Mouse (Mus musculus) urinary bladder, postnatal 36 days (tissue): Measurements from ENCODE around the gene Aldh1a3.

Experiments
- DNase-seq, 2 experiments: peaks; one replicate each; pipeline ENCODE4 v3.0.0; 2022; ENCODE audit warnings: low spot score in 2 of 2, mixed read lengths in 1 of 2

Gene Aldh1a3

GRCm38 (mm10) chr7:66369934-66370445 is 57.3 kb downstream of the Aldh1a3 start:
- DNase-seq = no peak

DNA sequence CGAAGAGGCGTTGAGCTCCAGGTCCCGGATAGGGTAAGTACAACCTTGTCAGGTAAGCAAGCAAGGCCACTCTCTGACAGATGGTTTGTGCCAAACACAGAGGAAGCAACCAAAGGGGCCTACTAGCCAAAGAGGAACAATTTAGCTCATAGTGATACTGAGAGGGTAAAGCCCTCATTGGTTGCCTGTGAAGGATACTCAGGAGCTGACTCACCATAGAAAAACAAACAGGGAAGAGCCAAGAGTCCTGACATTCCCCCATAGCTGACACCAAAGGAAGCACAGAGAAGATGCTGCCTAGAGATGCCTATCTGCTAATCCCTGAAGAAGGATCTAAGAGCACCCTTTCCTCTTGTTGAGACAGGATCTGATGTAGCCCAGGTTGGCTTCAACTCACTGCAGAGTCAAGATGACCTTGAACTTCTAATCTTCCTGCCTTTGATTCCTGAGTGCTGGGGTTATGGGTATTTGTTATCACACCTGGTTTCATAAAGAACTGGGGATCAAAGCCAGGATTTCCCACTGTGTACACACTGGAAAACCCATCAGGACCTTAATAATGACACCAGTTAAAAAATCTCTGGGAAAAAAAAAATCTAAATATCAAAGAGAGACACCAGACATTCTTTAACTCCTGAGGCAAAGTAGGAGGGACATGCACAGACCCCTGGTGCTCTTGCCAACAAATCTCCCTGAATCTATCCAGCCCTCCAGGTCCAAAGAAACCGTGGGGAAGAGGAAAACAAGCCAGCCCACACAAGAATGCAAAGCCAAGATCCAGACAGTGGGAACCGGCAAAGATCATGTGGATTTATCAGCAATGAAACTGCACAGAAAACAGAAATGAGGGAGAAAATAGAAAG is 58.0 kb downstream of the Aldh1a3 start:
- DNase-seq = no peak

GRCm38 (mm10) chr7:66365904-66366303 is 61.4 kb downstream of the Aldh1a3 start, which contains the start of gene Gm10974:
Gene Gm10974 (plus strand): TSS chr7:66365905.
- DNase-seq = no peak

DNA sequence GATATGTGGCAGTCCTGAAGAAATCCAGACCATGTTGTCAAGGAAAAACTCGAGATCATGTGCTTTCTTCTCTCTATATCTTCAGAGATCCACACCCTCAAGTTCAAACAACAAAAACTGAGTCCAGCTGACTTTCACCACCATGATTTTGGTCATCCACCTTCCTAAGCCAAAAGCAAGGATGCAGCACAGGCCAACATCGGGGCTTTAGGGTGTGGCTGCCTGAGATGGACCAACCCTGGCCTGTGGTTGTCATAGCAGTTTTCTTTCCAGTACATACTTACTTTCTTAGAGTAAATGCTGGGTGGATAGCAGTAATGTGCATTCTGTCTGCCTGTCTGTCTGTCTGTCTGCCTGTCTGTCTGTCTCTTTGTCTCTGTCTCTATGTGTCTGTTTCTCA is 61.9 kb downstream of the Aldh1a3 start:
- DNase-seq = no peak

GRCm38 (mm10) chr7:66364491-66364890 is 62.8 kb downstream of the Aldh1a3 start:
- no peak for DNase-seq

GRCm38 (mm10) chr7:66359044-66359443 is 68.3 kb downstream of the Aldh1a3 start:
- DNase-seq = no peak

GRCm38 (mm10) chr7:66358461-66358860 is 68.9 kb downstream of the Aldh1a3 start:
- no peak for DNase-seq

GRCm38 (mm10) chr7:66355791-66356522 is 71.4 kb downstream of the Aldh1a3 start:
- no peak for DNase-seq

GRCm38 (mm10) chr7:66354911-66355310 is 72.4 kb downstream of the Aldh1a3 start:
- DNase-seq = no peak

- no peak for DNase-seq
Observed at GRCm38 (mm10) chr7:66351074-66351473, 76.2 kb downstream of the Aldh1a3 start.

- DNase-seq = no peak
Observed at GRCm38 (mm10) chr7:66349670-66350069, 77.6 kb downstream of the Aldh1a3 start.

DNA sequence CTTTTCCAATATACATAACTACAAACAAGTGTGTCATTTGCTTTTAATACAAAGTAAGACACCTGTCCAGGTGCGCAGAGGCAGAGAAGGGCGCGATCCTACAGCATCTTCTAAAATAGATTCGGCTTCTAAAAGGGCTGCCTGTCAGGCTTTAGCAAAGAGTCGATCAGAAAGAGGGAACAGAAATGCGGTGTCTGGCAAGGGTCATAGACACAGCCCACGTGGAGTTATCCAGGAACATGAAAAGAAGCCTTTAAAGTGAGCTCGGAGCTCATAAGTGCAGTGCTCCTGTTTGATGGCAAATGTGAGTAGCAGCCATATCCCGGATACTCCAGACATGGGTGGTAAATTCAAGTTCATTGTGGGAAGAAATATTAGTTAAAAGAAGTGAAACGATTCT is 78.7 kb downstream of the Aldh1a3 start:
- DNase-seq = no peak

DNA sequence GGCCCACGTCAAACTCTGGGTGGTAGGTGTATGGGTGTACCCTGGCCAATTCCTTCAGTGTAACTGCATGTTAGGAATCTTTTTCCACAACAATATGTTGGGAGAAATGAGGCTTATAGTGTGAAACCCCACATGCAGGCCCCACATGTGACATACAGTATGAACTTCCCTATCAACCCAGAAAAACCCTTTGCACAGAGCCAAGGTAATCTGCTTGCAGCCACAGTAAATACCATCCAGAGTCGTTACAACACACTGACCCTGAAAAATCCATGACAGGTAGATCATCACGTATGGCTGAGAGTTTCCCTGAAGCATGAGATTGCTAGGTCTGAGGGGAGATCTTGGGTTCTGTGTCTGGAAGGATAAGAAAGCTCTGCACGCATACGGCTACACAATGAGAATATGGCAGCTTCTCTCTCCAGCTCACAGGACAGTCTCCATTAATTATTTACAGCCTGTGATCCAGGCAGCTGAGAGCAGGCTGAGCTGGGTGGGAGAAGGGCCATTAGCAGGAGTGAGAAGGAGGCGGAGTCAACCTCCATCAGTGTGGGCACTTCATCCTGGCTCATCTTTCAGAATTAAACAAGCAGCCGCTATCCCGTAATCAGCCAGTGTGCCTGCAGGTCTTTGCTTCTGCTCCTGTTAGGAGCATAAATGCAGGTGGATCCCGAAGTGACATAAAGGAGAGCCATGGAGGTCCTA is 80.2 kb downstream of the Aldh1a3 start:
- no peak for DNase-seq

- no peak for DNase-seq
Observed at GRCm38 (mm10) chr7:66343307-66343706, 84.0 kb downstream of the Aldh1a3 start.

GRCm38 (mm10) chr7:66342831-66343230 is 84.5 kb downstream of the Aldh1a3 start:
- DNase-seq = no peak

GRCm38 (mm10) chr7:66342323-66342722 is 85.0 kb downstream of the Aldh1a3 start:
- peak; percentile 64 to 71 for DNase-seq
